Comparison of ENCODE assay signal across 10 mouse cellular contexts in genomic region chr3:60608952-60609403, GRCm38 (mm10).
DNase-seq lines count a peak whose midpoint lies in the region; ATAC-seq lines count a peak whose summit lies in the region.
"Had no signal": no experiment of that assay in that cellular context is flagged by ENCODE, and none has a peak within 500 bp of the region (broad histone marks: within the 10 kb centered on the region; RNA-seq: fewer than 3 reads in every experiment).

No protein-coding gene starts in this region.

- no peak overlapping the region for H3K4me3 ChIP-seq in heart, embryonic 12.5 days
- H3K4me3 ChIP-seq in neural tube, embryonic 11.5 days (ENCODE audit: low read depth, low read length) = no peak overlapping the region
- H3K4me3 ChIP-seq in forebrain, embryonic 13.5 days = no peak overlapping the region
- H3K4me3 ChIP-seq: heart, embryonic 15.5 days; neural tube, embryonic 13.5 days had no signal

- H3K27ac ChIP-seq in heart, embryonic 12.5 days (ENCODE audit: poor library complexity, severe bottlenecking) = no peak overlapping the region
- no peak overlapping the region for H3K27ac ChIP-seq in neural tube, embryonic 11.5 days (ENCODE audit: low read depth, low read length)
- H3K27ac ChIP-seq in forebrain, embryonic 13.5 days = no peak overlapping the region
- H3K27ac ChIP-seq: heart, embryonic 15.5 days; neural tube, embryonic 13.5 days had no signal

- no peak overlapping the region for H3K9ac ChIP-seq in heart, embryonic 12.5 days
- no peak overlapping the region for H3K9ac ChIP-seq in neural tube, embryonic 11.5 days (ENCODE audit: low read length)
- H3K9ac ChIP-seq in forebrain, embryonic 13.5 days = no peak overlapping the region
- H3K9ac ChIP-seq: heart, embryonic 15.5 days; neural tube, embryonic 13.5 days had no signal

- no peak; the same call in 1 of the 2 replicates for ATAC-seq in heart, embryonic 12.5 days (ENCODE audit: insufficient number of reproducible peaks, low FRiP score)
- ATAC-seq in neural tube, embryonic 11.5 days (ENCODE audit: insufficient read depth, low FRiP score, low TSS enrichment) = peak; percentile 45; the same call in 1 of the 2 replicates
- peak; percentile 54 for ATAC-seq in forebrain, embryonic 13.5 days
- ATAC-seq in megakaryocyte-erythroid progenitor cell, adult 5-6 weeks (replicated peaks; ENCODE audit: low FRiP score, low TSS enrichment, poor library complexity, severe bottlenecking) = 0 out of 2 replicates have a peak, but pooled peaks have one; percentile 32

- H3K4me1 ChIP-seq in heart, embryonic 12.5 days (replicated peaks) = peaks cover 17% of the 10 kb centered on the region
- H3K4me1 ChIP-seq in neural tube, embryonic 11.5 days (ENCODE audit: control insufficient read depth, insufficient read depth, low read length) = no peaks in the 10 kb centered on the region
- no peaks in the 10 kb centered on the region for H3K4me1 ChIP-seq in forebrain, embryonic 13.5 days
- H3K4me1 ChIP-seq: neural tube, embryonic 13.5 days had no signal

- no peaks in the 10 kb centered on the region for H3K27me3 ChIP-seq in heart, embryonic 12.5 days (replicated peaks)
- H3K27me3 ChIP-seq in neural tube, embryonic 11.5 days (ENCODE audit: control insufficient read depth, insufficient read depth, low read length) = no peaks in the 10 kb centered on the region
- H3K27me3 ChIP-seq in forebrain, embryonic 13.5 days = no peaks in the 10 kb centered on the region
- H3K27me3 ChIP-seq: heart, embryonic 15.5 days; neural tube, embryonic 13.5 days had no signal

- peaks cover 12% of the 10 kb centered on the region for H3K36me3 ChIP-seq in heart, embryonic 12.5 days
- H3K36me3 ChIP-seq in neural tube, embryonic 11.5 days (ENCODE audit: control insufficient read depth, insufficient read depth, low read length) = no peaks in the 10 kb centered on the region
- no peaks in the 10 kb centered on the region for H3K36me3 ChIP-seq in forebrain, embryonic 13.5 days (ENCODE audit: poor library complexity, severe bottlenecking)
- H3K36me3 ChIP-seq: neural tube, embryonic 13.5 days had no signal

- 14% methylated on average over 2 of the region's 2 CpGs for WGBS in heart, embryonic 12.5 days
- 7% methylated on average over 2 of the region's 2 CpGs for WGBS in neural tube, embryonic 11.5 days
- WGBS in forebrain, embryonic 13.5 days = 12% methylated on average over 2 of the region's 2 CpGs

- peak; percentile 45 to 75 for DNase-seq in heart, adult 18-20 months
- DNase-seq in neural tube, embryonic 11.5 days (ENCODE audit: low spot score) = peak; percentile 20
- DNase-seq in neural tube, embryonic 10.5 days (ENCODE audit: extremely low spot score, low spot score) = no peak
- DNase-seq in testis, postnatal 14 days (ENCODE audit: low spot score) = no peak
- no peak for DNase-seq in layer of hippocampus, postnatal 36 days

- H3K9me3 ChIP-seq in heart, embryonic 12.5 days (replicated peaks) = no peaks in the 10 kb centered on the region
- no peaks in the 10 kb centered on the region for H3K9me3 ChIP-seq in neural tube, embryonic 11.5 days (ENCODE audit: control insufficient read depth, low read length)
- H3K9me3 ChIP-seq in forebrain, embryonic 13.5 days (replicated peaks) = no peaks in the 10 kb centered on the region
- H3K9me3 ChIP-seq: heart, embryonic 15.5 days; neural tube, embryonic 13.5 days had no signal

- H3K4me2 ChIP-seq in heart, embryonic 12.5 days = no peak overlapping the region
- no peak overlapping the region for H3K4me2 ChIP-seq in neural tube, embryonic 11.5 days (ENCODE audit: low read depth)
- H3K4me2 ChIP-seq in forebrain, embryonic 13.5 days = no peak overlapping the region
- H3K4me2 ChIP-seq: heart, embryonic 15.5 days; neural tube, embryonic 13.5 days had no signal

Comparison
In these comparisons a context has a peak if more than half of its experiments do, and no peak if none do; other contexts are left out.
1. DNase-seq: peak in heart, adult 18-20 months (2 of 2) and neural tube, embryonic 11.5 days (single experiment); none in neural tube, embryonic 10.5 days (single experiment), testis, postnatal 14 days (single experiment) and layer of hippocampus, postnatal 36 days (0 of 2).